Comparison of ENCODE assay signal across 14 mouse cellular contexts in genomic region chr1:36665165-36665723, GRCm38 (mm10). TPM values are rescaled to one million over a fixed set of nuclear protein-coding genes. Genes with fewer than 3 reads are reported as not detected.
A peak's percentile ranks its signal among the peaks of the same experiment; 100 is the strongest.
DNase-seq lines count a peak whose midpoint lies in the region; ATAC-seq and TF ChIP-seq lines count a peak whose summit lies in the region.
"Had no signal": no experiment of that assay in that cellular context is flagged by ENCODE, and none has a peak within 500 bp of the region (broad histone marks: within the 10 kb centered on the region; RNA-seq: fewer than 3 reads in every experiment).

No protein-coding gene starts in this region.

- CTCF ChIA-PET in Patski (lab: Charles Lee) = interaction anchor here (1.5 kb wide), 1 partner anchor 118 kb away, joined by 4 read pairs; the partner anchor contains the start of gene Ankrd39

- H3K9me3 ChIP-seq in limb, embryonic 12.5 days = no peaks in the 10 kb centered on the region
- H3K9me3 ChIP-seq in limb, embryonic 10.5 days (replicated peaks) = no peaks in the 10 kb centered on the region
- no peaks in the 10 kb centered on the region for H3K9me3 ChIP-seq in kidney, embryonic 15.5 days (replicated peaks)
- no peaks in the 10 kb centered on the region for H3K9me3 ChIP-seq in stomach, embryonic 14.5 days (ENCODE audit: control insufficient read depth, low read depth, low read length)
- H3K9me3 ChIP-seq: heart, embryonic 15.5 days; hindbrain, embryonic 13.5 days had no signal

- WGBS in limb, embryonic 12.5 days = 74% methylated on average over 11 of the region's 11 CpGs
- 80% methylated on average over 11 of the region's 11 CpGs for WGBS in limb, embryonic 10.5 days
- WGBS in kidney, embryonic 15.5 days = 41% methylated on average over 11 of the region's 11 CpGs
- WGBS in stomach, embryonic 14.5 days = 63% methylated on average over 11 of the region's 11 CpGs

- H3K4me3 ChIP-seq in limb, embryonic 12.5 days (replicated peaks) = no peak overlapping the region
- no peak overlapping the region for H3K4me3 ChIP-seq in limb, embryonic 10.5 days
- no peak overlapping the region for H3K4me3 ChIP-seq in kidney, embryonic 15.5 days (replicated peaks)
- no peak overlapping the region for H3K4me3 ChIP-seq in stomach, embryonic 14.5 days (ENCODE audit: low read depth, low read length)
- H3K4me3 ChIP-seq: heart, embryonic 15.5 days; hindbrain, embryonic 13.5 days had no signal

- peaks cover 9% of the 10 kb centered on the region; the same call in 1 of the 2 replicates for H3K4me1 ChIP-seq in limb, embryonic 12.5 days (replicated peaks)
- H3K4me1 ChIP-seq in limb, embryonic 10.5 days = peaks cover 9% of the 10 kb centered on the region; the same call in 1 of the 2 replicates
- peaks cover 19% of the 10 kb centered on the region for H3K4me1 ChIP-seq in kidney, embryonic 15.5 days
- H3K4me1 ChIP-seq in stomach, embryonic 14.5 days (ENCODE audit: control insufficient read depth, insufficient read depth, low read length) = 0 out of 2 replicates have a peak, but pooled peaks cover 5% of the 10 kb centered on the region
- H3K4me1 ChIP-seq: hindbrain, embryonic 13.5 days had no signal

- peak overlapping the region; percentile 30; the same call in 1 of the 2 replicates for H3K27ac ChIP-seq in limb, embryonic 12.5 days
- no peak overlapping the region for H3K27ac ChIP-seq in limb, embryonic 10.5 days
- peak overlapping the region; percentile 89 for H3K27ac ChIP-seq in kidney, embryonic 15.5 days
- peak overlapping the region; percentile 63 for H3K27ac ChIP-seq in stomach, embryonic 14.5 days (ENCODE audit: low read length)
- H3K27ac ChIP-seq: heart, embryonic 15.5 days; hindbrain, embryonic 13.5 days had no signal

- no peak overlapping the region for H3K4me2 ChIP-seq in limb, embryonic 12.5 days
- H3K4me2 ChIP-seq in kidney, embryonic 15.5 days = no peak overlapping the region
- no peak overlapping the region for H3K4me2 ChIP-seq in stomach, embryonic 14.5 days (replicated peaks; ENCODE audit: low read depth, low read length)
- H3K4me2 ChIP-seq: heart, embryonic 15.5 days; hindbrain, embryonic 13.5 days; midbrain, embryonic 11.5 days had no signal

- no peak for DNase-seq in limb, embryonic 10.5 days (ENCODE audit: low spot score)
- DNase-seq in Patski (ENCODE audit: low read depth, low spot score) = no peak
- DNase-seq in gastrocnemius, adult 18-20 months (ENCODE audit: low spot score) = no peak
- no peak for DNase-seq in thymus, postnatal 0 days (ENCODE audit: low spot score)
- DNase-seq: liver, postnatal 0 days; right cerebral cortex, postnatal 4 days had no signal

- no peak for TF ChIP-seq CTCF in Patski (IDR thresholded peaks at IDR 0.05)

- in situ Hi-C loops in Patski (cut with MboI; ENCODE audit: low pct_unique_long_range_greater_than_20kb) = no loop called here

- H3K36me3 ChIP-seq in limb, embryonic 12.5 days = no peaks in the 10 kb centered on the region
- no peaks in the 10 kb centered on the region for H3K36me3 ChIP-seq in limb, embryonic 10.5 days
- H3K36me3 ChIP-seq in kidney, embryonic 15.5 days = no peaks in the 10 kb centered on the region
- no peaks in the 10 kb centered on the region for H3K36me3 ChIP-seq in stomach, embryonic 14.5 days (ENCODE audit: control insufficient read depth, insufficient read depth, low read length)
- H3K36me3 ChIP-seq: heart, embryonic 15.5 days; hindbrain, embryonic 13.5 days had no signal

- POLR2A ChIA-PET in Patski (lab: Charles Lee) = no interaction called here

- no peaks in the 10 kb centered on the region for H3K27me3 ChIP-seq in limb, embryonic 12.5 days
- no peaks in the 10 kb centered on the region for H3K27me3 ChIP-seq in limb, embryonic 10.5 days (ENCODE audit: low read depth, poor library complexity, severe bottlenecking)
- H3K27me3 ChIP-seq in Patski = no peaks in the 10 kb centered on the region
- H3K27me3 ChIP-seq in kidney, embryonic 15.5 days = no peaks in the 10 kb centered on the region
- no peaks in the 10 kb centered on the region for H3K27me3 ChIP-seq in stomach, embryonic 14.5 days (ENCODE audit: control insufficient read depth, insufficient read depth, low read length)
- H3K27me3 ChIP-seq: heart, embryonic 15.5 days; hindbrain, embryonic 13.5 days had no signal

- H3K9ac ChIP-seq in limb, embryonic 12.5 days (replicated peaks) = no peak overlapping the region
- no peak overlapping the region for H3K9ac ChIP-seq in kidney, embryonic 15.5 days
- no peak overlapping the region for H3K9ac ChIP-seq in stomach, embryonic 14.5 days (replicated peaks; ENCODE audit: low read depth, low read length)
- H3K9ac ChIP-seq: heart, embryonic 15.5 days; hindbrain, embryonic 13.5 days; liver, postnatal 0 days had no signal

- ATAC-seq in limb, embryonic 12.5 days (ENCODE audit: insufficient number of reproducible peaks, insufficient read depth, low FRiP score, low TSS enrichment, low read depth) = no peak
- peak; percentile 26 for ATAC-seq in Patski
- peak; percentile 93 for ATAC-seq in kidney, embryonic 15.5 days (replicated peaks; ENCODE audit: low FRiP score)
- ATAC-seq in stomach, embryonic 14.5 days (ENCODE audit: insufficient number of reproducible peaks, insufficient read depth, low FRiP score, low read depth) = peak; percentile 51; the same call in 1 of the 2 replicates
- ATAC-seq: liver, postnatal 0 days had no signal

RNA-seq across cellular contexts. Expression of gene Fam178b, which starts 17.7 kb away (rescaled TPM):
- 0.26 and 0.82 TPM in 2 replicates for polyA plus RNA-seq in limb, embryonic 12.5 days (2016; fragmentation: Nextera tagmentation; extraction: Ambion mirVana)
- polyA plus RNA-seq in limb, embryonic 10.5 days (2016; fragmentation: Nextera tagmentation; extraction: Ambion mirVana) = 1.3 and 1.6 TPM in 2 replicates
- not detected for polyA plus RNA-seq in Patski (2021)
- 0.67 and 1.3 TPM in 2 replicates for polyA plus RNA-seq in kidney, embryonic 15.5 days (2015; fragmentation: Nextera tagmentation; extraction: Ambion mirVana)
- polyA plus RNA-seq in stomach, embryonic 14.5 days (2014; fragmentation: Nextera tagmentation; extraction: Ambion mirVana) = 0.74 and 1.1 TPM in 2 replicates
- under 1 TPM; 0.43 to 0.59 TPM for total RNA-seq in gastrocnemius, adult 18-20 months (2021)
- polyA plus RNA-seq in thymus, postnatal 0 days (2015; fragmentation: Nextera tagmentation; extraction: Ambion mirVana) = 0.52 and 1.7 TPM in 2 replicates

RNA-seq across cellular contexts. Expression of gene Cox5b, which starts 26.0 kb away (rescaled TPM):
- 454 and 462 TPM in 2 replicates for polyA plus RNA-seq in limb, embryonic 12.5 days (2016; fragmentation: Nextera tagmentation; extraction: Ambion mirVana)
- 535 and 559 TPM in 2 replicates for polyA plus RNA-seq in limb, embryonic 10.5 days (2016; fragmentation: Nextera tagmentation; extraction: Ambion mirVana)
- polyA plus RNA-seq in Patski (2021) = 483 TPM
- 702 and 727 TPM in 2 replicates for polyA plus RNA-seq in kidney, embryonic 15.5 days (2015; fragmentation: Nextera tagmentation; extraction: Ambion mirVana)
- 613 and 651 TPM in 2 replicates for polyA plus RNA-seq in stomach, embryonic 14.5 days (2014; fragmentation: Nextera tagmentation; extraction: Ambion mirVana)
- 1,000 to 10,000 TPM; 1,366 to 1,435 TPM for total RNA-seq in gastrocnemius, adult 18-20 months (2021)
- 679 and 701 TPM in 2 replicates for polyA plus RNA-seq in thymus, postnatal 0 days (2015; fragmentation: Nextera tagmentation; extraction: Ambion mirVana)

RNA-seq across cellular contexts. Expression of gene 4933424G06Rik, which starts 44.7 kb away (rescaled TPM):
- polyA plus RNA-seq in limb, embryonic 12.5 days (2016; fragmentation: Nextera tagmentation; extraction: Ambion mirVana) = 0.21 TPM in 1 of 2 replicates, not detected in the other
- not detected in 2 replicates for polyA plus RNA-seq in limb, embryonic 10.5 days (2016; fragmentation: Nextera tagmentation; extraction: Ambion mirVana)
- polyA plus RNA-seq in Patski (2021) = 0.23 TPM
- polyA plus RNA-seq in kidney, embryonic 15.5 days (2015; fragmentation: Nextera tagmentation; extraction: Ambion mirVana) = not detected in 2 replicates
- polyA plus RNA-seq in stomach, embryonic 14.5 days (2014; fragmentation: Nextera tagmentation; extraction: Ambion mirVana) = not detected in 2 replicates
- total RNA-seq in gastrocnemius, adult 18-20 months (2021) = 1 to 10 TPM in 1 of 2 experiments, under 1 TPM in 1; 0.66 to 1.2 TPM
- 0.13 TPM in 1 of 2 replicates, not detected in the other for polyA plus RNA-seq in thymus, postnatal 0 days (2015; fragmentation: Nextera tagmentation; extraction: Ambion mirVana)
- total RNA-seq: common myeloid progenitor, adult 5-6 weeks had no signal
- polyA plus RNA-seq: gonadal fat pad, adult 2 months; liver, postnatal 0 days had no signal

RNA-seq across cellular contexts. Expression of gene Actr1b, which starts 49.0 kb away (rescaled TPM):
- 114 and 120 TPM in 2 replicates for polyA plus RNA-seq in limb, embryonic 12.5 days (2016; fragmentation: Nextera tagmentation; extraction: Ambion mirVana)
- 155 and 156 TPM in 2 replicates for polyA plus RNA-seq in limb, embryonic 10.5 days (2016; fragmentation: Nextera tagmentation; extraction: Ambion mirVana)
- polyA plus RNA-seq in Patski (2021) = 170 TPM
- polyA plus RNA-seq in kidney, embryonic 15.5 days (2015; fragmentation: Nextera tagmentation; extraction: Ambion mirVana) = 102 and 112 TPM in 2 replicates
- polyA plus RNA-seq in stomach, embryonic 14.5 days (2014; fragmentation: Nextera tagmentation; extraction: Ambion mirVana) = 86.9 and 91.3 TPM in 2 replicates
- total RNA-seq in gastrocnemius, adult 18-20 months (2021) = 100 to 1,000 TPM; 138 to 147 TPM
- 59.3 and 62.0 TPM in 2 replicates for polyA plus RNA-seq in thymus, postnatal 0 days (2015; fragmentation: Nextera tagmentation; extraction: Ambion mirVana)
